Mouse (Mus musculus) CH12.LX (cell line): ENCODE data around the gene Hltf.

Experiments
- EP300 ChIP-seq: IDR thresholded peaks from 2 replicates; pipeline ENCODE4 v1.6.1; 2011; ENCODE audit warnings: low read length, improper control_type of control experiment
- NRF1 ChIP-seq: IDR thresholded peaks from 2 replicates; pipeline ENCODE4 v1.6.1; 2014; ENCODE audit warnings: low read depth, mild to moderate bottlenecking, inconsistent platforms, low read length, improper control_type of control experiment, moderate library complexity
- SIN3A ChIP-seq: IDR thresholded peaks from 2 replicates; pipeline ENCODE4 v1.6.1; 2012; ENCODE audit warnings: low read length, improper control_type of control experiment, inconsistent platforms

DNA sequence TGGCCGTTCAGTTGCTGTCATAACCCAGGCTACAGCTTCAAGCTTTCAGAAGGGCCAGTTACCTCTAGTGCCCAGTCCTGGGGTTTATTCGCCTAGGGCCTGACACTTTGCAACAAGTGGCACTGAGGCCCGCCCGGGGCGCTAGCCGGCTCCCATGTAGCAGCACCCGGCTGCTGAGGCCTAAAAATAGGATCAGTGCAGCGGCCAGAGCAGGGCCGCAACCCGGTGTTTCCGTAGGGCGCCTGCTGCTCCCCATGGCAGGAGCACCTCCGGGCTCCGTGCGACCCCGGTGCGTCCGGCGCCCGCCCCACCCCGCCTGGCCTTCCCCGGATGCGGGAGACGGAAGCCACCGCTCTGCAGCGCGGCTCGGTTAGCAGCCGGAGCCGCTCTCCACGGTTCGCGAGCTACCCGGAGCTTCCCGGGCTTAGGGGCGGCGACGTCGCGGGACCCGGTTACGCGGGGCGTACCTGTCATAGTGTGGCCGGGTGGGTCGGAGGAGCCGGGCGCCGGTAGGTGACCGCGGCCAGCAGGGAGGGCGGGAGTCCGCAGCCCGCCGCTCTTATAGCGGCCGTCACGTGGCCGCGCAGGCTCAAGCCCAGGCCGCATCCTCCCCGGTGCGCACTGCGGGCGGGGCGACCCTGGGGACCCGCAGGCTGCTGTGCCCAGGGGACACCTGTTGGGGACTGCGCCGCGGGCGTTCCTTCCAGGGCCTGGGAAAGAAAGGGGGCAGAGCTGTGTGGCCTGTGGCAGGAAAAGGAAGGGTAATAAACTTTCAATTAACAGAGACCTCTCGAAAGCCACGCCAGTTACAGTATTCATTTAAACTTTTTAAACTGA lies 97.1 kb downstream of the Hltf start, which contains the start of gene Gyg:
- TF ChIP-seq SIN3A (peak; percentile 62), EP300 (no peak), NRF1 (peak; percentile 77)
